Mouse (Mus musculus): ENCODE measurements around the gene Ntn1.

GRCm38 (mm10) chr11:68196566-68196965, 204.1 kb downstream of the Ntn1 start:
- TF ChIP-seq POLR2A (IDR thresholded peaks at IDR 0.05; ENCODE audit: low read depth, low read length), result no peak
- TF ChIP-seq CTCF (conservative IDR thresholded peaks at IDR 0.05; ENCODE audit: insufficient read depth, insufficient read length, low read depth, low read length), result no peak

All from kidney, adult 2 months (tissue).